7 mouse cellular contexts compared by ENCODE assay signal in the genomic region with DNA sequence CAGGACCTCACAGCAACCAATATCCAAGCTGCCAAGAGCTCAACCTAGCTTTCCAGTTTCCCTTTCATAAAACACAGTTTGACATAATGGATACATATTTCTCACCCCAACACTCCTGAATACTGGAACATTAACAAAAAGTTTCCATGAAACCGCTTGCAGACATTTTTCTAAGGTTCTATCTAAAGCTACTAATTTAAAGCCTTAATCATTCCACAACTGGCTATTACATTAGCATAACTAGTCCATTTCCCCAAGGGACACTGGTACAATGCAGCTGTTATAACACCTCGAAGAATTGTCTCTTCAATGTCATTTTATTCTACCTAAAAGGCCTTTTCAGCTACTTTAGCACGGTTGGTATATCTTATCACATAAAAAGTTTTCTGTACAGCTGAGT. TPM values are rescaled to one million over a fixed set of nuclear protein-coding genes. Genes with fewer than 3 reads are reported as not detected.
A peak's percentile ranks its signal among the peaks of the same experiment; 100 is the strongest.
DNase-seq lines count a peak whose midpoint lies in the region; ATAC-seq and TF ChIP-seq lines count a peak whose summit lies in the region.

No protein-coding gene starts in this region.

- no peak for DNase-seq in lung, embryonic 14.5 days
- DNase-seq in lung, postnatal 36 days, result no peak
- no peak for DNase-seq in limb, embryonic 14.5 days (ENCODE audit: low spot score)
- DNase-seq in layer of hippocampus, adult 8-10 months (ENCODE audit: low spot score in 2 of 2), result no peak
- no peak for DNase-seq in embryo, embryonic 11 days

- H3K4me1 ChIP-seq in lung, embryonic 14.5 days (ENCODE audit: insufficient read depth), result peaks cover 3% of the 10 kb centered on the region; the same call in 1 of the 2 replicates
- H3K4me1 ChIP-seq in forebrain, embryonic 13.5 days, result peaks cover 64% of the 10 kb centered on the region
- peaks cover 36% of the 10 kb centered on the region for H3K4me1 ChIP-seq in limb, embryonic 14.5 days (ENCODE audit: control insufficient read depth, insufficient read depth, low read length)
- peaks cover 25% of the 10 kb centered on the region; the same call in 1 of the 2 replicates for H3K4me1 ChIP-seq in stomach, embryonic 14.5 days (ENCODE audit: control insufficient read depth, insufficient read depth, low read length)

- ATAC-seq in lung, embryonic 14.5 days (ENCODE audit: insufficient read depth), result no peak
- no peak for ATAC-seq in forebrain, embryonic 13.5 days
- ATAC-seq in limb, embryonic 14.5 days (ENCODE audit: low FRiP score, low read depth), result no peak
- no peak for ATAC-seq in stomach, embryonic 14.5 days (ENCODE audit: insufficient number of reproducible peaks, insufficient read depth, low FRiP score, low read depth)

- H3K27ac ChIP-seq in lung, embryonic 14.5 days (ENCODE audit: low read depth), result no peak overlapping the region
- H3K27ac ChIP-seq in forebrain, embryonic 13.5 days, result peak overlapping the region; percentile 65; the same call in 1 of the 2 replicates
- peak overlapping the region; percentile 92 for H3K27ac ChIP-seq in limb, embryonic 14.5 days (replicated peaks; ENCODE audit: low read depth, low read length)
- peak overlapping the region; percentile 97 for H3K27ac ChIP-seq in stomach, embryonic 14.5 days (ENCODE audit: low read length)

- H3K4me2 ChIP-seq in lung, embryonic 14.5 days, result peak overlapping the region; percentile 85
- peak overlapping the region; percentile 90 for H3K4me2 ChIP-seq in forebrain, embryonic 13.5 days
- H3K4me2 ChIP-seq in limb, embryonic 14.5 days (replicated peaks; ENCODE audit: low read depth, low read length, severe bottlenecking), result peak overlapping the region; percentile 86
- H3K4me2 ChIP-seq in stomach, embryonic 14.5 days (replicated peaks; ENCODE audit: low read depth, low read length), result peak overlapping the region; percentile 61

- TF ChIP-seq CTCF in lung, embryonic 14.5 days (IDR thresholded peaks at IDR 0.05; ENCODE audit: low read depth), result no peak

- H3K27me3 ChIP-seq in lung, embryonic 14.5 days (ENCODE audit: insufficient read depth, low read length), result no peaks in the 10 kb centered on the region
- no peaks in the 10 kb centered on the region for H3K27me3 ChIP-seq in forebrain, embryonic 13.5 days
- H3K27me3 ChIP-seq in limb, embryonic 14.5 days (ENCODE audit: control insufficient read depth, insufficient read depth, low read length), result 0 out of 2 replicates have a peak, but pooled peaks cover 3% of the 10 kb centered on the region
- no peaks in the 10 kb centered on the region for H3K27me3 ChIP-seq in stomach, embryonic 14.5 days (ENCODE audit: control insufficient read depth, insufficient read depth, low read length)

- peaks cover 4% of the 10 kb centered on the region; the same call in 1 of the 2 replicates for H3K36me3 ChIP-seq in lung, embryonic 14.5 days (ENCODE audit: insufficient read depth)
- peaks cover 10% of the 10 kb centered on the region for H3K36me3 ChIP-seq in forebrain, embryonic 13.5 days (ENCODE audit: poor library complexity, severe bottlenecking)
- H3K36me3 ChIP-seq in limb, embryonic 14.5 days (ENCODE audit: control insufficient read depth, insufficient read depth, low read length), result peaks cover 4% of the 10 kb centered on the region; the same call in 1 of the 2 replicates
- peaks cover 11% of the 10 kb centered on the region; the same call in 1 of the 2 replicates for H3K36me3 ChIP-seq in stomach, embryonic 14.5 days (ENCODE audit: control insufficient read depth, insufficient read depth, low read length)

- WGBS in lung, embryonic 14.5 days, result 13% methylated on average over 3 of the region's 3 CpGs
- WGBS in forebrain, embryonic 13.5 days, result 22% methylated on average over 3 of the region's 3 CpGs
- 21% methylated on average over 3 of the region's 3 CpGs for WGBS in limb, embryonic 14.5 days
- 16% methylated on average over 3 of the region's 3 CpGs for WGBS in stomach, embryonic 14.5 days

- H3K4me3 ChIP-seq in lung, embryonic 14.5 days (ENCODE audit: low read depth, low read length), result peak overlapping the region; percentile 95
- H3K4me3 ChIP-seq in forebrain, embryonic 13.5 days, result peak overlapping the region; percentile 90
- peak overlapping the region; percentile 94 for H3K4me3 ChIP-seq in limb, embryonic 14.5 days (replicated peaks; ENCODE audit: low read length)
- H3K4me3 ChIP-seq in stomach, embryonic 14.5 days (ENCODE audit: low read depth, low read length), result peak overlapping the region; percentile 99

- H3K9me3 ChIP-seq in lung, embryonic 14.5 days (ENCODE audit: low read depth, low read length), result no peaks in the 10 kb centered on the region
- no peaks in the 10 kb centered on the region for H3K9me3 ChIP-seq in forebrain, embryonic 13.5 days (replicated peaks)
- no peaks in the 10 kb centered on the region for H3K9me3 ChIP-seq in limb, embryonic 14.5 days (ENCODE audit: control insufficient read depth, low read length)
- H3K9me3 ChIP-seq in stomach, embryonic 14.5 days (ENCODE audit: control insufficient read depth, low read depth, low read length), result no peaks in the 10 kb centered on the region

- TF ChIP-seq POLR2A in limb, embryonic 14.5 days (IDR thresholded peaks at IDR 0.05; ENCODE audit: borderline replicate concordance, extremely low read depth, insufficient read depth, insufficient read length), result no peak

- H3K9ac ChIP-seq in lung, embryonic 14.5 days, result peak overlapping the region; percentile 92
- peak overlapping the region; percentile 96 for H3K9ac ChIP-seq in forebrain, embryonic 13.5 days
- peak overlapping the region; percentile 91 for H3K9ac ChIP-seq in limb, embryonic 14.5 days (ENCODE audit: low read depth, low read length, severe bottlenecking)
- H3K9ac ChIP-seq in stomach, embryonic 14.5 days (replicated peaks; ENCODE audit: low read depth, low read length), result peak overlapping the region; percentile 96

RNA-seq across cellular contexts. Expression of a gene that starts 6.0 kb away (rescaled TPM):
- 17.6 and 18.9 TPM in 2 replicates for polyA plus RNA-seq in lung, embryonic 14.5 days (2014; fragmentation: Nextera tagmentation; extraction: Ambion mirVana)
- polyA plus RNA-seq in forebrain, embryonic 13.5 days (2015; fragmentation: Nextera tagmentation; extraction: Ambion mirVana), result 39.2 and 44.4 TPM in 2 replicates
- polyA plus RNA-seq in limb, embryonic 14.5 days (2012; rRNA removed), result 52.0 and 71.0 TPM in 2 replicates
- 35.3 and 37.7 TPM in 2 replicates for polyA plus RNA-seq in limb, embryonic 14.5 days (2014; fragmentation: Nextera tagmentation; extraction: Ambion mirVana)
- 64.0 and 74.5 TPM in 2 replicates for polyA plus RNA-seq in stomach, embryonic 14.5 days (2014; fragmentation: Nextera tagmentation; extraction: Ambion mirVana)
- total RNA-seq in layer of hippocampus, adult 8-10 months (2022), result 10 to 100 TPM; 71.9 to 79.8 (median 75.3) TPM
